Mouse (Mus musculus): ENCODE data around the gene Eif2s2. TPM values are rescaled to one million over a fixed set of nuclear protein-coding genes. Genes with fewer than 3 reads are reported as not detected.

Gene Eif2s2
- polyA plus RNA-seq, 1 experiment from 2014 or later, result 88.7 TPM

Other genes starting within 250 kb of the Eif2s2 start
- gene Chmp4b, start 241.2 kb downstream of the Eif2s2 start, polyA plus RNA-seq (2015; fragmentation: Nextera tagmentation; extraction: Ambion mirVana), result 20.7 and 23.6 TPM in 2 replicates
- gene Gm14214, start 122.9 kb downstream of the Eif2s2 start, polyA plus RNA-seq (2015; fragmentation: Nextera tagmentation; extraction: Ambion mirVana), result not detected in 2 replicates
- 36.8 and 39.4 TPM in 2 replicates for gene Raly, start 101.8 kb downstream of the Eif2s2 start, polyA plus RNA-seq (2015; fragmentation: Nextera tagmentation; extraction: Ambion mirVana)
- gene a, start 101.5 kb downstream of the Eif2s2 start, polyA plus RNA-seq (2015; fragmentation: Nextera tagmentation; extraction: Ambion mirVana), result 0.41 and 1.0 TPM in 2 replicates
- gene Gm14226, start 125.3 kb upstream of the Eif2s2 start, polyA plus RNA-seq (2015; fragmentation: Nextera tagmentation; extraction: Ambion mirVana), result 1.5 and 2.4 TPM in 2 replicates
- 52.4 and 56.2 TPM in 2 replicates for gene Ahcy, start 181.6 kb upstream of the Eif2s2 start, polyA plus RNA-seq (2015; fragmentation: Nextera tagmentation; extraction: Ambion mirVana)
- 51.9 and 54.3 TPM in 2 replicates for gene Itch, start 240.6 kb upstream of the Eif2s2 start, polyA plus RNA-seq (2015; fragmentation: Nextera tagmentation; extraction: Ambion mirVana)

Measured in stomach, embryonic 16.5 days (tissue).